11 mouse cellular contexts compared by ENCODE assay signal in the genomic region with DNA sequence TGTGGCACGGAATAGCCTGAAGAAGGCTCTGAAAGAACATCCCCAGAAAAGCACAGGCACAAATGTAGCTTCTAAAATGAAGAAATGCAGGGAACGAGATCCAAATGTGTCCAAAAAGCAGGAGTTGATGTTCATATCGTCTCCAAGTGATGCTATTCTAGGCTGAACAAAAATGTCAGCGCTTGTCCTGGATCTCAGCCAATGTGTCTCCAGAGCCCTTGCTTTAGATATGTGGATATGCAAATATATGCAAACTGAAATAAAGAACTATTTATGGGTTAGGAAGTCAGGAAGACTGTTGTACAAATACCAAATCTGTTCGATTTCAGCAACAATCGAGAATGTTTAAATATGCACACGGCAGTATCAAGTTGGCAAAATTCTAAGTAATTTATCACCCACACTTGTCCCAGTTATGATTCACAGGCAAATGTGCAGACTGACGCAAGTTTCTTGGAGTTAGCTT.
DNase-seq lines count a peak whose midpoint lies in the region; ATAC-seq and TF ChIP-seq lines count a peak whose summit lies in the region.
"Had no signal": no experiment of that assay in that cellular context is flagged by ENCODE, and none has a peak within 500 bp of the region (broad histone marks: within the 10 kb centered on the region; RNA-seq: fewer than 3 reads in every experiment).

No protein-coding gene starts in this region.

- no peak overlapping the region for H3K4me3 ChIP-seq in lung, embryonic 14.5 days (ENCODE audit: low read depth, low read length)
- H3K4me3 ChIP-seq: kidney, embryonic 15.5 days had no signal

- H3K9ac ChIP-seq in lung, embryonic 14.5 days: no peak overlapping the region
- H3K9ac ChIP-seq: kidney, embryonic 15.5 days had no signal

- H3K9me3 ChIP-seq in lung, embryonic 14.5 days (ENCODE audit: low read depth, low read length): no peaks in the 10 kb centered on the region
- H3K9me3 ChIP-seq: kidney, embryonic 15.5 days had no signal

- 48% methylated on average over 8 of the region's 8 CpGs for WGBS in lung, embryonic 14.5 days

- peaks cover 7% of the 10 kb centered on the region; the same call in 1 of the 2 replicates for H3K4me1 ChIP-seq in lung, embryonic 14.5 days (ENCODE audit: insufficient read depth)

- H3K4me2 ChIP-seq in lung, embryonic 14.5 days: no peak overlapping the region
- H3K4me2 ChIP-seq: kidney, embryonic 15.5 days; liver, embryonic 11.5 days had no signal

- H3K27ac ChIP-seq in lung, embryonic 14.5 days (ENCODE audit: low read depth): no peak overlapping the region
- H3K27ac ChIP-seq: kidney, embryonic 15.5 days had no signal

- DNase-seq in cerebellum, postnatal 14 days: peak; percentile 31 to 43
- DNase-seq in cerebellum, adult 11 months: no peak
- peak; percentile 62 for DNase-seq in lung, embryonic 14.5 days
- no peak for DNase-seq in lung, adult 18-20 months
- DNase-seq in layer of hippocampus, adult 9-11 months: peak; percentile 77
- peak; percentile 51 for DNase-seq in right cerebral cortex, postnatal 14 days
- DNase-seq in kidney, adult 11 months: no peak
- no peak for DNase-seq in adrenal gland, adult 18-20 months (ENCODE audit: low spot score in 2 of 2)
- DNase-seq: gastrocnemius, postnatal 10 days had no signal

- no peak for ATAC-seq in lung, embryonic 14.5 days (ENCODE audit: insufficient read depth)

- no peaks in the 10 kb centered on the region for H3K27me3 ChIP-seq in lung, embryonic 14.5 days (ENCODE audit: insufficient read depth, low read length)
- H3K27me3 ChIP-seq: kidney, embryonic 15.5 days had no signal

- H3K36me3 ChIP-seq in lung, embryonic 14.5 days (ENCODE audit: insufficient read depth): no peaks in the 10 kb centered on the region
- H3K36me3 ChIP-seq: kidney, embryonic 15.5 days had no signal

- TF ChIP-seq CTCF in lung, embryonic 14.5 days (IDR thresholded peaks at IDR 0.05; ENCODE audit: low read depth): no peak

Comparison
In these comparisons a context has a peak if more than half of its experiments do, and no peak if none do; other contexts are left out.
1. DNase-seq: peak in cerebellum, postnatal 14 days (2 of 2), lung, embryonic 14.5 days (single experiment), layer of hippocampus, adult 9-11 months (single experiment) and right cerebral cortex, postnatal 14 days (single experiment); none in cerebellum, adult 11 months (single experiment), lung, adult 18-20 months (0 of 2), kidney, adult 11 months (single experiment) and adrenal gland, adult 18-20 months (0 of 2).